8 mouse cellular contexts compared by ENCODE assay signal in genomic region chr5:136919546-136920301, GRCm38 (mm10). TPM values are rescaled to one million over a fixed set of nuclear protein-coding genes. Genes with fewer than 3 reads are reported as not detected.
A peak's percentile ranks its signal among the peaks of the same experiment; 100 is the strongest.
DNase-seq lines count a peak whose midpoint lies in the region; ATAC-seq and TF ChIP-seq lines count a peak whose summit lies in the region.

No protein-coding gene starts in this region.

- TF ChIP-seq CTCF in gastrocnemius, adult 2 months (IDR thresholded peaks at IDR 0.05): no peak

- H3K9ac ChIP-seq in hindbrain, embryonic 14.5 days: peak overlapping the region; percentile 54
- H3K9ac ChIP-seq in midbrain, embryonic 16.5 days (ENCODE audit: low read depth, low read length): peak overlapping the region; percentile 67

- no peaks in the 10 kb centered on the region for H3K9me3 ChIP-seq in hindbrain, embryonic 14.5 days (ENCODE audit: control insufficient read depth, low read length)
- H3K9me3 ChIP-seq in midbrain, embryonic 16.5 days (replicated peaks; ENCODE audit: control insufficient read depth, low read length, poor library complexity, severe bottlenecking): no peaks in the 10 kb centered on the region

- peak overlapping the region; percentile 89 for H3K4me3 ChIP-seq in gastrocnemius, adult 2 months
- H3K4me3 ChIP-seq in hindbrain, embryonic 14.5 days (replicated peaks; ENCODE audit: low read length): peak overlapping the region; percentile 39
- H3K4me3 ChIP-seq in midbrain, embryonic 16.5 days (ENCODE audit: low read depth, low read length): peak overlapping the region; percentile 58

- H3K27me3 ChIP-seq in hindbrain, embryonic 14.5 days (ENCODE audit: control insufficient read depth, insufficient read depth, low read length): no peaks in the 10 kb centered on the region
- no peaks in the 10 kb centered on the region for H3K27me3 ChIP-seq in midbrain, embryonic 16.5 days (ENCODE audit: control insufficient read depth, insufficient read depth, low read depth, low read length)

- intact Hi-C loops in gastrocnemius, adult 2 months (cut with DNase I): loop anchor here (10.0 kb wide), 1 partner anchor 205 kb away; no protein-coding TSS in a partner anchor

- peak overlapping the region; percentile 66 for H3K4me2 ChIP-seq in hindbrain, embryonic 14.5 days (replicated peaks)
- H3K4me2 ChIP-seq in midbrain, embryonic 16.5 days (ENCODE audit: low read length): peak overlapping the region; percentile 66

- no peak for DNase-seq in gastrocnemius, adult 2 months
- no peak for DNase-seq in gastrocnemius, adult 8-10 months (ENCODE audit: low spot score in 2 of 2)
- DNase-seq in thymus, postnatal 14 days: peak; percentile 18
- no peak for DNase-seq in thymus, postnatal 0 days (ENCODE audit: low spot score)
- no peak for DNase-seq in hindbrain, embryonic 14.5 days (ENCODE audit: low spot score)
- DNase-seq in urinary bladder, postnatal 14 days (ENCODE audit: low spot score): no peak
- DNase-seq in gastrocnemius, adult 18-20 months (ENCODE audit: low spot score): no peak

- peak overlapping the region; percentile 88 for H3K27ac ChIP-seq in gastrocnemius, adult 2 months
- H3K27ac ChIP-seq in hindbrain, embryonic 14.5 days: no peak overlapping the region
- H3K27ac ChIP-seq in midbrain, embryonic 16.5 days (ENCODE audit: low read length): peak overlapping the region; percentile 84; the same call in 1 of the 2 replicates

- ATAC-seq in hindbrain, embryonic 14.5 days (ENCODE audit: low FRiP score): 0 out of 2 replicates have a peak, but pooled peaks have one; percentile 8
- peak; percentile 14; the same call in 1 of the 2 replicates for ATAC-seq in midbrain, embryonic 16.5 days

- peaks cover 6% of the 10 kb centered on the region; the same call in 1 of the 2 replicates for H3K4me1 ChIP-seq in hindbrain, embryonic 14.5 days (replicated peaks; ENCODE audit: control insufficient read depth, insufficient read depth, low read length)
- peaks cover 6% of the 10 kb centered on the region; the same call in 1 of the 2 replicates for H3K4me1 ChIP-seq in midbrain, embryonic 16.5 days (ENCODE audit: control insufficient read depth, insufficient read depth, low read length)

- 24% methylated on average over 17 of the region's 18 CpGs for WGBS in hindbrain, embryonic 14.5 days
- 21% methylated on average over 18 of the region's 18 CpGs for WGBS in midbrain, embryonic 16.5 days

- H3K36me3 ChIP-seq in hindbrain, embryonic 14.5 days (replicated peaks; ENCODE audit: control insufficient read depth, insufficient read depth): no peaks in the 10 kb centered on the region
- no peaks in the 10 kb centered on the region for H3K36me3 ChIP-seq in midbrain, embryonic 16.5 days (ENCODE audit: control insufficient read depth, insufficient read depth, low read length)

RNA-seq across cellular contexts. Expression of gene Ift22, which starts 11.8 kb away (rescaled TPM):
- total RNA-seq in gastrocnemius, adult 2 months (2021): 1 to 10 TPM; 5.4 to 5.8 TPM
- 1 to 10 TPM; 4.7 to 6.6 (median 5.5) TPM for total RNA-seq in gastrocnemius, adult 8-10 months (2022)
- polyA plus RNA-seq in thymus, postnatal 0 days (2015; fragmentation: Nextera tagmentation; extraction: Ambion mirVana): 36.7 and 40.5 TPM in 2 replicates
- 118 and 133 TPM in 2 replicates for polyA plus RNA-seq in hindbrain, embryonic 14.5 days (2014; fragmentation: Nextera tagmentation; extraction: Ambion mirVana)
- 133 and 134 TPM in 2 replicates for polyA plus RNA-seq in midbrain, embryonic 16.5 days (2015; fragmentation: Nextera tagmentation; extraction: Ambion mirVana)
- 1 to 10 TPM; 4.4 to 5.3 TPM for total RNA-seq in gastrocnemius, adult 18-20 months (2021)

RNA-seq across cellular contexts. Expression of gene Fis1, which starts 33.4 kb away (rescaled TPM):
- total RNA-seq in gastrocnemius, adult 2 months (2021): 100 to 1,000 TPM; 179 to 181 TPM
- 100 to 1,000 TPM; 185 to 202 (median 194) TPM for total RNA-seq in gastrocnemius, adult 8-10 months (2022)
- polyA plus RNA-seq in thymus, postnatal 0 days (2015; fragmentation: Nextera tagmentation; extraction: Ambion mirVana): 298 and 312 TPM in 2 replicates
- 391 and 425 TPM in 2 replicates for polyA plus RNA-seq in hindbrain, embryonic 14.5 days (2014; fragmentation: Nextera tagmentation; extraction: Ambion mirVana)
- polyA plus RNA-seq in midbrain, embryonic 16.5 days (2015; fragmentation: Nextera tagmentation; extraction: Ambion mirVana): 346 and 355 TPM in 2 replicates
- 100 to 1,000 TPM; 173 to 186 TPM for total RNA-seq in gastrocnemius, adult 18-20 months (2021)

RNA-seq across cellular contexts. Expression of gene Col26a1, which starts 36.7 kb away (rescaled TPM):
- 1 to 10 TPM; 1.4 to 2.1 TPM for total RNA-seq in gastrocnemius, adult 2 months (2021)
- 1 to 10 TPM in 1 of 4 experiments, under 1 TPM in 3; 0.19 to 1.0 (median 0.28) TPM for total RNA-seq in gastrocnemius, adult 8-10 months (2022)
- polyA plus RNA-seq in thymus, postnatal 0 days (2015; fragmentation: Nextera tagmentation; extraction: Ambion mirVana): 0.95 and 1.1 TPM in 2 replicates
- 21.7 and 27.5 TPM in 2 replicates for polyA plus RNA-seq in hindbrain, embryonic 14.5 days (2014; fragmentation: Nextera tagmentation; extraction: Ambion mirVana)
- 22.1 and 24.4 TPM in 2 replicates for polyA plus RNA-seq in midbrain, embryonic 16.5 days (2015; fragmentation: Nextera tagmentation; extraction: Ambion mirVana)
- total RNA-seq in gastrocnemius, adult 18-20 months (2021): under 1 TPM; 0.31 to 0.75 TPM

RNA-seq across cellular contexts. Expression of gene Cldn15, which starts 46.7 kb away (rescaled TPM):
- total RNA-seq in gastrocnemius, adult 2 months (2021): 1 to 10 TPM; 2.1 to 2.3 TPM
- 1 to 10 TPM in 3 of 4 experiments, under 1 TPM in 1; 0.99 to 2.0 (median 1.2) TPM for total RNA-seq in gastrocnemius, adult 8-10 months (2022)
- polyA plus RNA-seq in thymus, postnatal 0 days (2015; fragmentation: Nextera tagmentation; extraction: Ambion mirVana): 1.2 and 2.2 TPM in 2 replicates
- 0.13 TPM in 1 of 2 replicates, not detected in the other for polyA plus RNA-seq in hindbrain, embryonic 14.5 days (2014; fragmentation: Nextera tagmentation; extraction: Ambion mirVana)
- polyA plus RNA-seq in midbrain, embryonic 16.5 days (2015; fragmentation: Nextera tagmentation; extraction: Ambion mirVana): 0.15 and 0.30 TPM in 2 replicates
- 1 to 10 TPM; 1.6 TPM for total RNA-seq in gastrocnemius, adult 18-20 months (2021)

Comparison
In these comparisons a context has a peak if more than half of its experiments do, and no peak if none do; other contexts are left out.
1. H3K4me3 ChIP-seq: peak in every context shown above with its lines; median percentile 89 in gastrocnemius, adult 2 months; 58 in midbrain, embryonic 16.5 days; 39 in hindbrain, embryonic 14.5 days.